Mouse (Mus musculus) embryonic facial prominence, embryonic 11.5 days (tissue): ENCODE data around the gene Rcor2. TPM values are rescaled to one million over a fixed set of nuclear protein-coding genes. Genes with fewer than 3 reads are reported as not detected.

Experiments
- ATAC-seq: fragments of 200-750 bp; cut with Nextera tagmentation; replicated peaks from 2 replicates; pipeline ENCODE4 v1.8.0; 2017; ENCODE audit warnings: low read depth; ENCODE audit not compliant: insufficient number of reproducible peaks, low FRiP score, low TSS enrichment
- DNase-seq: peaks from one replicate; pipeline ENCODE4 v3.0.0-alpha.2; 2015; ENCODE audit warnings: low spot score
- H3K27ac ChIP-seq: fragments of 300-500 bp; sonication (generic); replicated peaks from 2 replicates; pipeline ENCODE4 v1.5.1; 2014; ENCODE audit warnings: mild to moderate bottlenecking, low read depth, low read length, control low read depth
- H3K27me3 ChIP-seq: fragments of 300-500 bp; sonication (generic); 2 replicates; pipeline ENCODE4 v1.6.1; 2014; ENCODE audit warnings: mild to moderate bottlenecking, low read length, moderate library complexity, mixed read lengths; ENCODE audit not compliant: control insufficient read depth, insufficient read depth
- H3K36me3 ChIP-seq: fragments of 300-500 bp; sonication (generic); replicated peaks from 2 replicates; pipeline ENCODE4 v1.6.1; 2014; ENCODE audit warnings: low read depth, mild to moderate bottlenecking, low read length, moderate library complexity, mixed read lengths; ENCODE audit not compliant: control insufficient read depth, insufficient read depth
- H3K4me1 ChIP-seq: fragments of 300-500 bp; sonication (generic); 2 replicates; pipeline ENCODE4 v1.6.1; 2014; ENCODE audit warnings: low read length, mixed read lengths; ENCODE audit not compliant: control insufficient read depth, insufficient read depth
- H3K4me2 ChIP-seq: fragments of 300-500 bp; sonication (generic); 2 replicates; pipeline ENCODE4 v1.6.1; 2014; ENCODE audit warnings: low read depth, mild to moderate bottlenecking, control low read depth, low read length, moderate library complexity
- H3K4me3 ChIP-seq: fragments of 300-500 bp; sonication (generic); 2 replicates; pipeline ENCODE4 v1.5.1; 2014; ENCODE audit warnings: low read depth, low read length, control low read depth
- H3K9ac ChIP-seq: fragments of 300-500 bp; sonication (generic); replicated peaks from 2 replicates; pipeline ENCODE4 v1.6.1; 2014; ENCODE audit warnings: mild to moderate bottlenecking, control low read depth, low read length
- H3K9me3 ChIP-seq: fragments of 300-500 bp; sonication (generic); replicated peaks from 2 replicates; pipeline ENCODE4 v1.6.1; 2016; ENCODE audit warnings: mild to moderate bottlenecking, low read length, inconsistent platforms, mixed read lengths; ENCODE audit not compliant: control insufficient read depth
- WGBS: fragments of 180-500 bp; shearing (Covaris S2); extraction: QIAGEN DNeasy Blood & Tissue Kit; methylation state at CpG from one replicate; pipeline ENCODE4 v1.1.7; 2014; 5-methylcytosine and 5-hydroxymethylcytosine counted together
- polyA plus RNA-seq: library from polyadenylated mRNA; unstranded; fragments of >200 nt; fragmentation: Nextera tagmentation; extraction: Ambion mirVana; gene quantifications from 2 replicates; pipeline ENCODE4 v1.2.1, GENCODE M21; 2014

The Rcor2 gene
- polyA plus RNA-seq, 1 experiment from 2014 or later: 17.6 TPM

GRCm38 (mm10) chr19:7276053-7276659 is 9.0 kb downstream of the Rcor2 start:
- H3K4me2 ChIP-seq: no peak overlapping the region
- no peaks in the 10 kb centered on the region for H3K27me3 ChIP-seq
- H3K4me1 ChIP-seq: peaks cover 2% of the 10 kb centered on the region; the same call in 1 of the 2 replicates
- WGBS: 42% methylated on average over 7 of the region's 7 CpGs
- peaks cover 39% of the 10 kb centered on the region for H3K36me3 ChIP-seq
- peak overlapping the region; percentile 13; the same call in 1 of the 2 replicates for H3K9ac ChIP-seq
- H3K4me3 ChIP-seq: no peak overlapping the region
- H3K9me3 ChIP-seq: no peaks in the 10 kb centered on the region
- peak overlapping the region; percentile 5; the same call in 1 of the 2 replicates for H3K27ac ChIP-seq
- DNase-seq (no peak), ATAC-seq (peak; percentile 47)

GRCm38 (mm10) chr19:7276796-7277195 is 9.7 kb downstream of the Rcor2 start:
- Histone ChIP-seq H3K9ac (no peak overlapping the region), H3K4me1 (peaks cover 2% of the 10 kb centered on the region; the same call in 1 of the 2 replicates), H3K9me3 (no peaks in the 10 kb centered on the region), H3K27me3 (no peaks in the 10 kb centered on the region), H3K27ac (peak overlapping the region; percentile 5; the same call in 1 of the 2 replicates), H3K36me3 (peaks cover 37% of the 10 kb centered on the region), H3K4me2 (no peak overlapping the region), H3K4me3 (no peak overlapping the region)
- ATAC-seq (no peak), DNase-seq (peak; percentile 15)
- WGBS: 60% methylated on average over 7 of the region's 7 CpGs

- no peaks in the 10 kb centered on the region for H3K9me3 ChIP-seq
- H3K36me3 ChIP-seq: peaks cover 33% of the 10 kb centered on the region
- 88% methylated on average over 6 of the region's 6 CpGs for WGBS
- no peak overlapping the region for H3K4me3 ChIP-seq
- no peak for DNase-seq
- no peak for ATAC-seq
- H3K4me2 ChIP-seq: no peak overlapping the region
- H3K27me3 ChIP-seq: no peaks in the 10 kb centered on the region
- H3K27ac ChIP-seq: no peak overlapping the region
- H3K4me1 ChIP-seq: peaks cover 2% of the 10 kb centered on the region; the same call in 1 of the 2 replicates
- no peak overlapping the region for H3K9ac ChIP-seq
Observed at GRCm38 (mm10) chr19:7278200-7278906, 11.2 kb downstream of the Rcor2 start.

- Histone ChIP-seq H3K4me3 (no peak overlapping the region), H3K9ac (no peak overlapping the region), H3K36me3 (peaks cover 26% of the 10 kb centered on the region), H3K27ac (no peak overlapping the region), H3K27me3 (no peaks in the 10 kb centered on the region), H3K9me3 (no peaks in the 10 kb centered on the region), H3K4me2 (no peak overlapping the region), H3K4me1 (peaks cover 2% of the 10 kb centered on the region; the same call in 1 of the 2 replicates)
- WGBS: 32% methylated on average over 6 of the region's 6 CpGs
- ATAC-seq (0 out of 2 replicates have a peak, but pooled peaks have one; percentile 18), DNase-seq (peak; percentile 80)
Observed at GRCm38 (mm10) chr19:7279114-7279513, 12.0 kb downstream of the Rcor2 start.

GRCm38 (mm10) chr19:7280557-7281330 is 13.6 kb downstream of the Rcor2 start:
- ATAC-seq (no peak), DNase-seq (no peak)
- Histone ChIP-seq H3K4me1 (peaks cover 2% of the 10 kb centered on the region; the same call in 1 of the 2 replicates), H3K9ac (no peak overlapping the region), H3K4me2 (no peak overlapping the region), H3K27ac (no peak overlapping the region), H3K27me3 (no peaks in the 10 kb centered on the region), H3K4me3 (no peak overlapping the region), H3K36me3 (peaks cover 17% of the 10 kb centered on the region), H3K9me3 (no peaks in the 10 kb centered on the region)
- WGBS: 89% methylated on average over 18 of the region's 18 CpGs

GRCm38 (mm10) chr19:7286563-7287315 is 19.6 kb downstream of the Rcor2 start:
- Histone ChIP-seq H3K4me2 (no peak overlapping the region), H3K9ac (no peak overlapping the region), H3K27ac (no peak overlapping the region), H3K27me3 (no peaks in the 10 kb centered on the region), H3K9me3 (no peaks in the 10 kb centered on the region), H3K4me3 (no peak overlapping the region), H3K36me3 (peaks cover 10% of the 10 kb centered on the region), H3K4me1 (no peaks in the 10 kb centered on the region)
- DNase-seq (no peak), ATAC-seq (no peak)
- 89% methylated on average over 12 of the region's 12 CpGs for WGBS

- Histone ChIP-seq H3K36me3 (peaks cover under 1% of the 10 kb centered on the region; the same call in 1 of the 2 replicates), H3K4me3 (no peak overlapping the region), H3K4me1 (no peaks in the 10 kb centered on the region), H3K9me3 (no peaks in the 10 kb centered on the region), H3K27me3 (no peaks in the 10 kb centered on the region), H3K9ac (no peak overlapping the region), H3K27ac (no peak overlapping the region), H3K4me2 (no peak overlapping the region)
- DNase-seq (no peak), ATAC-seq (no peak)
- WGBS: 79% methylated on average over 3 of the region's 3 CpGs
Observed at GRCm38 (mm10) chr19:7288288-7288687, 21.2 kb downstream of the Rcor2 start.
